Mouse (Mus musculus) myocyte (in vitro differentiated cells): ENCODE data around the gene Spsb3.

ENCODE experiments used
- CEBPB ChIP-seq: IDR thresholded peaks from 2 replicates; pipeline ENCODE4 v1.6.1; 2011; ENCODE audit warnings: mild to moderate bottlenecking, moderate library complexity; ENCODE audit not compliant: poor library complexity, insufficient read depth, severe bottlenecking
- E2F4 ChIP-seq: IDR thresholded peaks from one replicate; pipeline ENCODE4 v1.6.1; 2011; ENCODE audit warnings: mild to moderate bottlenecking, control low read depth, moderate library complexity; ENCODE audit not compliant: insufficient read depth
- MAX ChIP-seq: IDR thresholded peaks from one replicate; pipeline ENCODE4 v1.6.1; 2011; ENCODE audit warnings: low read depth, mild to moderate bottlenecking, control low read depth
- MYOD1 ChIP-seq, 3 experiments: IDR thresholded peaks; one replicate each; pipeline ENCODE4 v1.6.1; 2011; ENCODE audit warnings: control low read depth in 2 of 3, low read depth in 2 of 3, mild to moderate bottlenecking in 2 of 3, moderate library complexity in 1 of 3; ENCODE audit not compliant: insufficient read length in 2 of 3, control insufficient read depth in 1 of 3
- MYOG ChIP-seq, 3 experiments: IDR thresholded peaks; one replicate each; pipeline ENCODE4 v1.6.1; 2011; ENCODE audit warnings: control low read depth in 2 of 3, low read depth in 2 of 3, mild to moderate bottlenecking in 2 of 3; ENCODE audit not compliant: insufficient read length in 2 of 3, control insufficient read depth in 1 of 3, insufficient read depth in 1 of 3
- POLR2A ChIP-seq: IDR thresholded peaks from one replicate; pipeline ENCODE4 v1.6.1; 2011; ENCODE audit warnings: low read depth, mild to moderate bottlenecking, control low read depth, moderate library complexity; ENCODE audit not compliant: insufficient read length
- POLR2AphosphoS2 ChIP-seq: IDR thresholded peaks from one replicate; pipeline ENCODE4 v1.6.1; 2011; ENCODE audit warnings: low read depth, control low read depth; ENCODE audit not compliant: insufficient read length
- TCF12 ChIP-seq: IDR thresholded peaks from one replicate; pipeline ENCODE4 v1.6.1; 2011; ENCODE audit warnings: mild to moderate bottlenecking, control low read depth; ENCODE audit not compliant: poor library complexity, insufficient read depth, severe bottlenecking
- USF1 ChIP-seq: IDR thresholded peaks from one replicate; pipeline ENCODE4 v1.6.1; 2011; ENCODE audit warnings: low read depth, mild to moderate bottlenecking, control low read depth, moderate library complexity

GRCm38 (mm10) chr17:24878531-24878930, 7.9 kb upstream of the Spsb3 start:
- no peak for TF ChIP-seq TCF12
- TF ChIP-seq MAX: no peak
- no peak for TF ChIP-seq MYOG (IDR thresholded peaks at IDR 0.05; ENCODE audit: control insufficient read depth in 1 of 3, insufficient read depth in 1 of 3, insufficient read length in 2 of 3, low read depth in 2 of 3)
- no peak for TF ChIP-seq E2F4
- TF ChIP-seq POLR2A: no peak
- TF ChIP-seq POLR2AphosphoS2: no peak
- no peak for TF ChIP-seq USF1
- no peak for TF ChIP-seq MYOD1 (IDR thresholded peaks at IDR 0.05; ENCODE audit: control insufficient read depth in 1 of 3, insufficient read length in 2 of 3, low read depth in 2 of 3)
- no peak for TF ChIP-seq CEBPB
